Mouse (Mus musculus): ENCODE data around the gene Gm1140. TPM values are rescaled to one million over a fixed set of nuclear protein-coding genes. Genes with fewer than 3 reads are reported as not detected.

Gm1140 gene
- polyA plus RNA-seq (2012; rRNA removed), result not detected in 2 replicates

DNA sequence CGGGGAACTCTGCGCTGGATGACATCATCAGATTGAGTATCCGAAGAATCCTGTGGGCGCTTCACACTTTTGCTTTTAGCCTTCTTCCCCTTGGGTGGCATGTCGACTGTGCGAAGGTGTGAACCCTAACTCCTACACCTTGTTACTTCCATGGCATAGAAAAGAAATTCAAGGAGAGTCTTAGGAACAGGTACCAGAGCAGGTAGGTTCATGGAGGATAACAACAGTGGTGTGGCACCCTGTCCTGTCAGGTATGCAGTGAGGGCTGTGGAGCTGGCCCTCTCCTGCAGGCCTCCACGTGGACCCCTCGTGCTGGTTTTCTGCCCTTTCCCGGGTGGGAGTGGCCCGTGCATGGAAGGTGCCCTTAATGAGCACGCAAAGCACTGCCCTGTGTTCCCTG, at the start of gene Gm1140:
Gene Gm1140, minus strand, starts transcription at position 101 of the 400 bp plus-strand sequence.

DNA sequence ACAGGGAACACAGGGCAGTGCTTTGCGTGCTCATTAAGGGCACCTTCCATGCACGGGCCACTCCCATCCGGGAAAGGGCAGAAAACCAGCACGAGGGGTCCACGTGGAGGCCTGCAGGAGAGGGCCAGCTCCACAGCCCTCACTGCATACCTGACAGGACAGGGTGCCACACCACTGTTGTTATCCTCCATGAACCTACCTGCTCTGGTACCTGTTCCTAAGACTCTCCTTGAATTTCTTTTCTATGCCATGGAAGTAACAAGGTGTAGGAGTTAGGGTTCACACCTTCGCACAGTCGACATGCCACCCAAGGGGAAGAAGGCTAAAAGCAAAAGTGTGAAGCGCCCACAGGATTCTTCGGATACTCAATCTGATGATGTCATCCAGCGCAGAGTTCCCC, 2.0 kb upstream of the Gm1140 start, which contains the start of gene Gm14692:
Gene Gm14692, plus strand, starts transcription at position 301 of the 400 bp plus-strand sequence.

Other genes with a start within 250 kb of the Gm1140 start
- gene Gm14692, start 2.1 kb upstream of the Gm1140 start, polyA plus RNA-seq (2012; rRNA removed), result not detected in 2 replicates
- not detected in 2 replicates for gene 4933436I01Rik, start 227.9 kb upstream of the Gm1140 start, polyA plus RNA-seq (2012; rRNA removed)

Measured in central nervous system, embryonic 11.5 days (tissue).